Mouse (Mus musculus) bone marrow, adult 2 months (tissue): ENCODE results near the gene Hbb-y.

Source experiments
- CTCF ChIP-seq: fragments of 200-500 bp; IDR thresholded peaks from 2 replicates; pipeline ENCODE4 v1.5.1; 2011; ENCODE audit warnings: low read length, control low read depth; ENCODE audit not compliant: control insufficient read depth, insufficient read depth
- POLR2A ChIP-seq: fragments of 200-500 bp; IDR thresholded peaks from 2 replicates; pipeline ENCODE4 v1.6.1; 2011; ENCODE audit warnings: low read depth, mild to moderate bottlenecking, control low read depth, low read length, borderline replicate concordance; ENCODE audit not compliant: control insufficient read depth

DNA sequence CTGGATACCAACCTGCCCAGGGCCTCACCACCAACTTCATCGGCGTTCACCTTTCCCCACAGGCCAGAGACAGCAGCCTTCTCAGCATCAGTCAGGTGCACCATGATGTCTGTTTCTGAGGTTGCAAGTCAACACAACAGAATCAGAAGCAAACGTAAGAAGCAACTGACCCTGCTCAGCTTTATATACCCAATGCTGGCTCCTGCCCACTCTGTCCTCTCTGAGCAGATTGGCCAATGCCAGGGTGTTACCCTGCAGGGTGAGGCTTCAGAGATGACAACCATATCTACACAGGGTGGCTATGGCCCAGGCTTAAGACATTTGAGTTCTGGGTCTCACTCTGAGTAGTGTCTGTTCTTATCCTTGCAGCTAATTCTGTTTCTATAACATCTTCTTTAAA lies 39.2 kb downstream of the Hbb-y start, which contains the start of gene Hbb-bt:
- TF ChIP-seq POLR2A, result peak; percentile 63; the same call in 1 of the 2 replicates
- TF ChIP-seq CTCF, result no peak
